Mouse (Mus musculus): ENCODE data around the gene Lztfl1.
"Not testable (repeated sequence)": the region's sequence is repeated elsewhere in the genome, so short reads cannot be mapped to it uniquely, and the experiment has no call there.

Lztfl1 gene

DNA sequence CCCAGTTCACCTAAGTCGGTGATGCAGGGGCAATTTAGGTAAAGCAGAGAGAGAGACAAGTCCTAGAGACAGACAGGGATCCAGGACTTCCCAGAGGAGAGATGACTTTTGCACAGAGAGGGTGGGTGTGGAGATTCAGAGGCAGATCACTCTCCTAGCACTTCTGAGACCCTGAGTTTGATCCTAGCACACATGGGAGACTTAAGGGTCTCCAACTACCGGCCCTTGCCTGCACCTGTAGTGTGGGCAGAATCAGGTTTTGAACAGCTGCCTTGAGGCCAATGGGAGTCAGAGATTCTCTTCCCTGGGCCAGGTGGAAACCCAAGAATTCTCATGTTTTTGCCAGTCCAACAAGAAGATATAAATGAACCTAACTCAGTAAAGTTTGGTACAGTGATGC lies 38.3 kb downstream of the Lztfl1 start:
- DNase-seq: no peak

- no peak for DNase-seq
Measured at GRCm38 (mm10) chr9:123678327-123679105, 39.0 kb downstream of the Lztfl1 start, which contains the start of the genes Ccr9 and Slc6a20a. Ccr9 (plus strand) TSS chr9:123678439. Slc6a20a (minus strand) TSS chr9:123678885.

DNA sequence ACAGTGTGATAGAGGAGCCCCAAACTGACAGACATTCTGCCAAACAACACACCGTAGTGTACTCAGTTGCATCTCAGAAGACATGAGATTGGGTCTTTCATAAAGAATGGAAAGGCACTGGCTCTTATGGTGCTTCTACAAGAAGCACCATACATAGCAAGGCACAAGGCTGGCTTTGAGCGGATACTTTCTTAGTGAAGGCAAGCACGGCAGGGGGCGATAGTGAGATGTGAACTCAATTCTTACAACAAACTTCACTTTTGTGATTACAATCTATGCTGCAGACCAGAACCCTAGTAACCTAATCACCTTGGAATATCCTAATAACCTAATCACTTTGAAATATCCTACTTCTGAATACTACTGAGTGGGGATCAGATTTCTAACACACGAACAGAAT lies 51.9 kb downstream of the Lztfl1 start:
- no peak for DNase-seq

DNA sequence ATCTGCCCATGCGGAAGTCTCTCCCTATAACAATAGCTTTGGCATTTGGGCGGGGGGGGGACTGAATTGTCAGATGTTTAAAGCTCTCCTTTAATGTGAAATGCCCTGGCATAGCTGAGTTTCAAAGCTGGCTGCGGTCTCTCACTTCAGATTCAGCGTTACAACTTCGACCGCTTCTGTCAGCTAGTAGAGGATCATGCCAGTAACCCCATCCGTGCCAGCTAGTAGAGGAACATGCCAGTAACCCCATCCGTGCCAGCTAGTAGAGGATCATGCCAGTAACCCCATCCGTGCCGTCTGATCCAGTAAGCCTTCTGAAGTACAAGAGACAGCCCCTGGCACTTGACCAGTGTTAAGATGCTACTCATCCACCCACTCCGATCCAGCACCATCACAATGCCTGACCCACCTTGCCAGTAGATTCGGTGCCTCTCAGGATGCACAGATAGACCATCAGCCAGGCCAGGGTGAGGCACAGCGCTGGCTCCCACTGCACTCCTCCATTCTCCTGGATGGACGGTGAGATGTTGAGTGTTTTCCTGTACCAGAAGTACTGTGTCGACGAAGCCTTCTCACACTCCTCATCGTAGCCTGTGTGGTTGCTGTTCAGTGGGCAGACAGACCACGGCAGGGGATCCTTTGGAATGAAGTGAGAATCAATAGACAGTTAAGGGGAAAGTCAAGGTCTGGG lies 57.4 kb downstream of the Lztfl1 start:
- DNase-seq: not testable (repeated sequence)

DNA sequence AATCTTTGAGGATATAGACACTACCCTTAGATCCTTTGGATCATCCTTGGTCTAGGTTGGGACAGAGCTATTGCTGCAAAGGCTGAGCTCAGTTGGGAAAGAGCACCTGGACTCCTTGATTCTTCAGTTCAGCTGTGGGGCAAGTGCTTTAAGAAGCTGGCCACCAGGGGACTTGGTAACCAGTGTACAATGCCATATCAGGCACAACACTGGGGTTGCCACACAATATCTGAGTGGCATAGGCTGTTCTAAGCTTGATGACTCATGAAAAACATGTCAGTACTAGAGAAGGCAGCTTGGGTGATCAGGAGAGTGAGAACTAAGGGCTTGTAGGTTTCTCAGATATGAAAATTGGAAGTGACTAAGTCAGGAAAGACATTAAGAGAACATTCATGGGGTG lies 58.5 kb downstream of the Lztfl1 start:
- DNase-seq: no peak

DNA sequence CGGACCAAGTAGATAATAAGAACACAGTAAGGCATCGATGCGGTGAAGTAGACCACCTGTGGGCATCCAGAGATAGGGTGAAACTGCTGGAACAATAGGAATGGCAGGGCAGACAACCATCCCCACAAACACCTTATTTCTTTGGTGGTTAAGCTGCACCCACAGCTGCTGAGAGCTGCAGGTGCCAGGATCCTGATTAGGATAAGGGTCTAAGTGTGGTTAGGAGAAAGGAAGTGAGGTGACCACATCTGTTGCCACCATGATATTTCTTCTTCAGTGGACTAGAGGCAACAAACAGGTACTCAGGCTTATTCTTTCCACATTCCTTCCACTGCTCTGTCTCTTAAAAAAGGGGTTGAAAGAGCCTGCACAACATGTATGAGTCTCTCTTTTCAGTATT lies 60.0 kb downstream of the Lztfl1 start:
- DNase-seq: no peak

- no peak for DNase-seq
Measured at GRCm38 (mm10) chr9:123651369-123651768, 66.1 kb downstream of the Lztfl1 start.

GRCm38 (mm10) chr9:123649785-123650511 lies 67.5 kb downstream of the Lztfl1 start:
- no peak for DNase-seq
